Mouse (Mus musculus) E14TG2a.4 (cell line): Measurements from ENCODE around the gene Adprh.
A peak's percentile ranks its signal among the peaks of the same experiment; 100 is the strongest.

Source experiments
- H3K27me3 ChIP-seq: 2 replicates; pipeline ENCODE4 v1.6.1; 2014; ENCODE audit warnings: low read length, control low read depth; ENCODE audit not compliant: insufficient read depth
- H3K36me3 ChIP-seq: 2 replicates; pipeline ENCODE4 v1.6.1; 2014; ENCODE audit warnings: low read length, control low read depth; ENCODE audit not compliant: insufficient read depth
- H3K4me1 ChIP-seq: replicated peaks from 2 replicates; pipeline ENCODE4 v1.6.1; 2014; ENCODE audit warnings: low read depth, low read length, control low read depth
- H3K4me3 ChIP-seq: replicated peaks from 2 replicates; pipeline ENCODE4 v1.5.1; 2014; ENCODE audit warnings: mild to moderate bottlenecking, low read length
- H3K9me3 ChIP-seq: 2 replicates; pipeline ENCODE4 v1.6.1; 2014; ENCODE audit warnings: low read length, control low read depth
- CTCF ChIP-seq: conservative IDR thresholded peaks from 2 replicates; pipeline ENCODE4 v1.5.1; 2014; ENCODE audit warnings: low read length
- NANOG ChIP-seq: IDR thresholded peaks from 2 replicates; pipeline ENCODE4 v1.6.1; 2014; ENCODE audit warnings: borderline replicate concordance, low read length, mixed read lengths
- POU5F1 ChIP-seq: IDR thresholded peaks from 2 replicates; pipeline ENCODE4 v1.6.1; 2014; ENCODE audit warnings: low read length, borderline replicate concordance

Gene Adprh

DNA sequence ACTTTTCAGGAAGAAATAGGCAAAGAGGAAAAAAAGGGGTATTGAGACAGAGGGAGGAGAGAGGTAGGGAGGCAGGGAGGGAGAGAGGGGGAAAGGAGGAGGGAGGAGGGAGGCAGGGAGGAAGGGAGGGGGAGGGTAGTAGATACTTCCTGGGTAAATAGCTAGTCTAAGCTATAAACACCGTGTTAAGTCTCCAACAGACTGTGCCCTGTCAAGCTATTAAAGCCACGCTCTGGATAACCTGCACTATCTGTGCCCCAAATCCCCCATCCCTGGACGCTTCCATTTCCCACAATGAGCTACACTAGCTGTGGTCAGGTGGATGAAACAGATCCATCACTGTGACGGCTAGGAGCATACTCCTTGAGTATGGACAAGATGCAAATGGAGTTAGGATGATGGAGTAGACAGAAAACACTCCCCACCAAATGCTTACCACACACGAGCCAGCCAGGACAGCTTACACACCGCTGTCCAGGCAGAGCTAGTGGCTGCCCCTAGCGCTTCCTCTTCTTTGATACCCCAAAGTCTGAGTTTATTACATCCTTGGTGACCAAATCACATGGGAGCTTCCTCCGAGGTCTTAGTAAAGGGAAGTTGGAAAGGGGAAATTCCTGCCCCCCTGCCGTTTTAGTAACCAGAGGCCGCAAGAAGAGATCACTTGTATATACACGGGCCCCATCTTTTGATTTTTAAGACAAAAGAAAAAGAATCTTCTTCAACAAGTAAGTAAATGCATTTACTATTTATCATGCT lies 4.5 kb upstream of the Adprh start:
- Histone ChIP-seq H3K27me3 (no peaks in the 10 kb centered on the region), H3K4me1 (peaks cover 76% of the 10 kb centered on the region), H3K36me3 (no peaks in the 10 kb centered on the region), H3K4me3 (no peak overlapping the region), H3K9me3 (no peaks in the 10 kb centered on the region)
- TF ChIP-seq POU5F1: no peak

DNA sequence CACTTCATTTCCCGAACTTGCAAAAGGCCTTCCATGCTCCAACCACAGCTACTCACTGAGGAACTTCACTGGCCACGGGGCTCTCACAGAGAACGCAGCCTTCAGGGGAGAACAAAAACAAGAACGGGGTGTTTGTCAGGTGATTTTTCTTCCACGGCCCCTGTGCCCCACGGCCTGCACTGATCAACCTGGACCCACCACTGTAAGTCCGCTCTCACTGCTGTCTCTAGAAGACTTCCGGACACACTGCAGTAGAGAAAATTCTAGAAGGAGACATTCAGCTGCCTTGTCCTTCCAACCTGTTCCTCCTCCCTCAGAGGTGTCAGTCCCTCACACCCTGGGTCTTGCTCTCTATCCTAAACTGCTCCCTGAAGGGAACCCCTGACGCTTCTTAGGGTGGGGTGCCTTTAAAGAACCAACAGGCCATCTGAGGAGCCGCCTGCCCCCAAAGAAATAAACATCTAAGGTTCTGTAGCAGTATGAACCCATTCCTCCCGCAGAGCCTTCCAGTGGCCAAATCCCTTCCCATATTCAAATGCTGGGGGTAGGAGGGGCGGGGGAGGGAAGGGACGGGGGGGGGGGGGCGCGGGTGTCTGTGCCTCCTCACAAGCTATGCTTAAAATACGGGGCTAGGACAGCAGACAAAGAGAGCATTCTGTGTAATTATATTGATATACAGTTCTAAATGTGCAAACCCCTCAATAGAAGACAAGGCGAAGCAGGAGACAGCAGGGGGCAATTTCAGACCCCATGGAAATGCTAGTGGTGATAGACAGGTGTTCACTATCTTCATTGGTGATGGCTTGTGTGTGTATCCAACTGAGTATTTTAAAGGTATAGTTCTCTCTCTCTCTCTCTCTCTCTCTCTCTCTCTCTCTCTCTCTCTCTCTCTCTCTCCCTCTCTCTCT lies 3.3 kb upstream of the Adprh start, which contains the start of gene Cd80:
TSS of gene Cd80 (plus strand) at position 51 of the 908 bp plus-strand sequence.
- Histone ChIP-seq H3K9me3 (no peaks in the 10 kb centered on the region), H3K27me3 (no peaks in the 10 kb centered on the region), H3K4me1 (peaks cover 78% of the 10 kb centered on the region), H3K36me3 (peaks cover 1% of the 10 kb centered on the region), H3K4me3 (no peak within 1 kb of the TSS)
- TF ChIP-seq POU5F1 (no peak), NANOG (no peak), CTCF (no peak)

- H3K4me3 ChIP-seq: no peak overlapping the region
- no peaks in the 10 kb centered on the region for H3K9me3 ChIP-seq
- TF ChIP-seq POU5F1: no peak
- TF ChIP-seq CTCF: no peak
- no peak for TF ChIP-seq NANOG
- peaks cover 83% of the 10 kb centered on the region for H3K4me1 ChIP-seq
- H3K27me3 ChIP-seq: no peaks in the 10 kb centered on the region
- H3K36me3 ChIP-seq: peaks cover 12% of the 10 kb centered on the region
Observed at GRCm38 (mm10) chr16:38454533-38455254, 2.2 kb upstream of the Adprh start.

DNA sequence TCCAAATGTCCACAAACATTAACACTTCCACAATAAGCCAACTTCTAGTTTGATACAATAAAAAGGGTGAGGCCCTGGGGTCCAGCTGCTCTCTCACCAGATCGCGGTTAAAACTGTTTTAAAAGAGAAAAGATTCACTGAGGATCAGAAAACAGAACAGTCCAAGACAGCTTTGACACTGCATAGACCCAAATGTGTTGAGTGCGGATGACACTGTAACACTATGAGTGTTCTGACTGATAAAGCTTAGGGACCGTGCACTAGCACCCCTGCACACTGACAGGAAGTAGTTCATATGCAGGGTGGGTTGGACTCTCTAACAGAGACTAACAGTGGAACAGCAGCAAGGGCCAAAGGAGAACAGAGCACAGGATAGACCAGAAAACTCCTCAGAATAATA lies 1.4 kb upstream of the Adprh start:
- peaks cover 83% of the 10 kb centered on the region for H3K4me1 ChIP-seq
- peaks cover 19% of the 10 kb centered on the region for H3K36me3 ChIP-seq
- TF ChIP-seq NANOG (no peak), POU5F1 (no peak), CTCF (no peak)
- H3K9me3 ChIP-seq: no peaks in the 10 kb centered on the region
- H3K4me3 ChIP-seq: no peak overlapping the region
- no peaks in the 10 kb centered on the region for H3K27me3 ChIP-seq

GRCm38 (mm10) chr16:38453203-38453553 lies 675 bp upstream of the Adprh start:
- no peak for TF ChIP-seq POU5F1
- TF ChIP-seq CTCF: no peak
- no peak for TF ChIP-seq NANOG
- Histone ChIP-seq H3K4me1 (peaks cover 83% of the 10 kb centered on the region), H3K27me3 (no peaks in the 10 kb centered on the region), H3K36me3 (peaks cover 27% of the 10 kb centered on the region), H3K9me3 (no peaks in the 10 kb centered on the region), H3K4me3 (peak overlapping the region; percentile 90)

GRCm38 (mm10) chr16:38451421-38452205 lies 890 bp downstream of the Adprh start:
- Histone ChIP-seq H3K4me3 (peak overlapping the region; percentile 90), H3K9me3 (no peaks in the 10 kb centered on the region), H3K36me3 (peaks cover 40% of the 10 kb centered on the region), H3K4me1 (peaks cover 83% of the 10 kb centered on the region), H3K27me3 (no peaks in the 10 kb centered on the region)
- no peak for TF ChIP-seq NANOG
- no peak for TF ChIP-seq POU5F1
- no peak for TF ChIP-seq CTCF

DNA sequence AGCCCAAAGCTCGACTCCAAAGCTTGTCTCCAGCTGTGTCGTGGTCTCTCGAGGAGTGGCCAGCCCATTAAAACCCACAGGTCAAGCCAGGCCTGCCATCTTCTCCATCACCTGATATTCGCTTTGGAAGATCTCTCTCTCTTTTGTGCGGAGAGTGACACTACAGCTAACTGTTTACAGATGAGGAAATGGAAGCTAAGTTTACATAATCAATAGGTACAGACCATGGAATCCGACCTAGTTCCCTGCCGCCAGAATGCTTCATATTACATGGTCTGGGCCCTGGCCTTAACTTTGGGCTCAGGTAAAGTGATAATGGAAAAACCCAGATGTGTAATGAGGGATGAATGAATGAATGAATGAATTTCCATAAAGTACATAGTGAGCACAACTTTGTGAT lies 1.8 kb downstream of the Adprh start:
- H3K4me3 ChIP-seq: peak overlapping the region; percentile 63
- 0 out of 2 replicates have a peak, but pooled peaks cover under 1% of the 10 kb centered on the region for H3K9me3 ChIP-seq
- peaks cover 49% of the 10 kb centered on the region for H3K36me3 ChIP-seq
- H3K27me3 ChIP-seq: no peaks in the 10 kb centered on the region
- no peak for TF ChIP-seq NANOG
- no peak for TF ChIP-seq CTCF
- TF ChIP-seq POU5F1: no peak
- H3K4me1 ChIP-seq: peaks cover 85% of the 10 kb centered on the region
